Mouse (Mus musculus): ENCODE results near the gene Cntd1. TPM values are rescaled to one million over a fixed set of nuclear protein-coding genes. Genes with fewer than 3 reads are reported as not detected.

The Cntd1 gene
- 0.11 TPM in 1 of 2 replicates, not detected in the other for polyA plus RNA-seq (2012; ENCODE audit: low replicate concordance)

GRCm38 (mm10) chr11:101278223-101279192, at the start of gene Cntd1, which contains the start of gene Coa3:
TSS of gene Cntd1 (plus strand) at chr11:101279012.
TSS of gene Coa3 (minus strand) at chr11:101279114.

DNA sequence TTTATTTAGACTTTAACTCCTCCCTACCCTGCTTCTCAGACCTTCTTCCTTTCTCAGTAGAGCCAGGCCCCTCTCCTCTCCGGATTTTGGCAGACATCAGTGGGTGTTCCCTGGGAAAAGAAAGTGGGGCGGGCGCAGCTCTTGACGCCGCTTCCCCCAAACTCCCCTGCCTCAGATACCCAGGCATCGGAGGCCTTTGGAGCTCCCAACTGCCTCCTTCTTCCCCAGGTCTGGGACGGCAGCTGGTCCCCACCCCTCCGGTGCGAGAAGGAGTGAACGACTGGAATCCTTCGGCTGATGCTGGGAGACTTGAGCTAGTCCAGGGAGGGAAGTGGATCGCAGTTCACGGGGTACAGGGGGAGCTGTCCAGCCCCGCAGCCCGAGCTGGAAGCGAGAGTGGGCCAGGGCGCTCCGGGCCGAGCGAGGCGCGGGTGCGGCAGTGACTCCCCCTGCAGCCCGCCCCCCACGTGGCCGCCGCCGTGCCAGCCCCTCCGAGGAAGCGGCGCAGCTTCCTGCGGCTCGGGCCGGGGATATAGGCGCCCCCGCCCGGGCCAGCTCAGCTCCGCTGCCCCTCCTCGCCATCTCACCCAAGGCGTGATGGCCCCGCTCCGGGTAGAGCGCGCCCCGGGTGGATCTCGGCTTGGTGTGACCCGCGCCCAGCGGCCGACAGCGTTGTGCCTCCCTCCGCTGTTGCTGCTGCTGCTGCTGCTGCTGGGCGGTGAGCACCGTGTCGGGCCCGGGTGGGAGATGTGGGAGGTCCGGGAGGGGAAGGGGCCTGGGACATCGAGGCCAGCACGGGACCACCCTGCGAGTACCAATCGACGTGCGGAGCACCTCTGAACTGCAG, 32.7 kb upstream of the Cntd1 start, which contains the start of gene Ramp2:
Gene Ramp2, plus strand, starts transcription at position 174 of the 847 bp plus-strand sequence.

DNA sequence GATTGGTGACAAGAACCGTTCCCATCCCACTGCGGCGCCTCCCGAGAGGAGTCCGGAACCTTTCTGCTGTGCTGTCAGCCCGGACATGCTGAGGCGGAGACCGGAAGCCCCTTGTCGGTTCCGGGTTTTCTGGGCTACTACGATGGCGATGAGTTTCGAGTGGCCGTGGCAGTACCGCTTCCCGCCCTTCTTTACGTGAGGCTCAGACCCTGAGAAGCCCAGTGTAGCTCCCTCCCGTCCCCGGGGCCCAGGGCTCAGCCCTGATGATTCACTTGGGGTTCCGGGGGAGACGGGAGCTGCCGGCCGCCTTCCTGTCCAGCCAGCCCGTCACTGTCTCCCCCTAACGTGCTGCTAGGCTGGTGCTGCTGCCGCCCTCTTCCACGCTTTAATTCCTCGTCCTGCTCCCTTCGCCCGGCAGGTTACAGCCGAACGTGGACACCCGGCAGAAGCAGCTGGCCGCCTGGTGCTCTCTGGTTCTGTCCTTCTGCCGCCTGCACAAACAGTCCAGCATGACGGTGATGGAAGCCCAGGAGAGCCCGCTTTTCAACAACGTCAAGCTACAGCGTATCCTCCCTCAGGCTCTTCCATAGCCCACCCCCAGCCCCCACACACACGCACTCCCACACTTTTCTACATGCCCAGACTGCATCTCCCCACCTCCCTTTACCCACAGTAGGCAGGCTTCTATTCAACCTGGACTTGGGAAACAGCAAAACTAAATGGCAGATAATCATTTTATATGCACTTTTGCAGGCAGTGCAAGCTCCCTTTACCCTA, 25.0 kb upstream of the Cntd1 start, which contains the start of gene Vps25:
Gene Vps25, plus strand, starts transcription at position 95 of the 777 bp plus-strand sequence.

GRCm38 (mm10) chr11:101259948-101260825, 18.6 kb upstream of the Cntd1 start, which contains the start of gene Wnk4:
TSS of gene Wnk4 (plus strand) at chr11:101260567.

GRCm38 (mm10) chr11:101302004-101302798, 23.4 kb downstream of the Cntd1 start, which contains the start of gene Becn1:
TSS of gene Becn1 (minus strand) at chr11:101302286.

GRCm38 (mm10) chr11:101315665-101316500, 37.1 kb downstream of the Cntd1 start, which contains the start of gene Psme3:
TSS of gene Psme3 (plus strand) at chr11:101316213.

GRCm38 (mm10) chr11:101324763-101325162, 46.0 kb downstream of the Cntd1 start, which contains the start of gene Aoc2:
TSS of gene Aoc2 (plus strand) at chr11:101325063.

DNA sequence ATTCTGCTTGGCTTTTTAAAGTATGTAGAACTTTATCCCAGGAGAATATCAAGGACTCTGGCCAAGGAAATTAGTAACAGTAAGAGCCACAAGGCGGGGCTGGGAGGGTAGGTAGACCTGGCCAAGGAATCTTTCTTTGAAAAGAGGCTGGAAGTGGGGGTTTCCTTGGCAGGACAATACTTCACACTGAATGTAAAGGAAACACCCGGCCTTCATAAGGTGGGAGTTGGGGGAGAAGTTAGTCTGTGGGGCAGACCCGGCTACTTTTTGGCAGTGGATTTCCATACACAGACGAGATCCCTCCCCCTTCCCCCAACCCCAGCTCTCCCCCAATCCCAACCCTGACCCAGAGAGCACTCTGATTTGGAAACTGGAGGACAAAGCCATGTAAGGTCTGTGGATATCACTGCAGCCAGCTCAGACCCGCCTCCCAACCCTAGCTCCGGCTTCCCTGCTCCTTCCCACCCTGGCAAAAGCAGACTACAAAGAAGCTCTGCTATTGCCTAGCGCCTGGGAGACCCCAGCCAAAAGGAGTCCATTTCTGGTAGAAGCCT, 51.6 kb downstream of the Cntd1 start, which contains the start of gene Aoc3:
Gene Aoc3, plus strand, starts transcription at position 235 of the 554 bp plus-strand sequence.

Other genes with a start within 250 kb of the Cntd1 start
- gene Naglu, start 209.0 kb upstream of the Cntd1 start, polyA plus RNA-seq (2012; ENCODE audit: low replicate concordance) = 14.9 and 32.1 TPM in 2 replicates
- 2.1 and 2.3 TPM in 2 replicates for gene Hsd17b1, start 200.6 kb upstream of the Cntd1 start, polyA plus RNA-seq (2012; ENCODE audit: low replicate concordance)
- 20.7 and 25.1 TPM in 2 replicates for gene Coasy, start 196.4 kb upstream of the Cntd1 start, polyA plus RNA-seq (2012; ENCODE audit: low replicate concordance)
- gene Mlx, start 191.7 kb upstream of the Cntd1 start, polyA plus RNA-seq (2012; ENCODE audit: low replicate concordance) = 17.8 and 27.4 TPM in 2 replicates
- 4.1 and 8.0 TPM in 2 replicates for gene Psmc3ip, start 183.6 kb upstream of the Cntd1 start, polyA plus RNA-seq (2012; ENCODE audit: low replicate concordance)
- gene Retreg3, start 159.1 kb upstream of the Cntd1 start, polyA plus RNA-seq (2012; ENCODE audit: low replicate concordance) = 20.0 and 29.0 TPM in 2 replicates
- gene Tubg1, start 159.1 kb upstream of the Cntd1 start, polyA plus RNA-seq (2012; ENCODE audit: low replicate concordance) = 38.0 and 72.6 TPM in 2 replicates
- gene Tubg2, start 123.1 kb upstream of the Cntd1 start, polyA plus RNA-seq (2012; ENCODE audit: low replicate concordance) = 9.0 and 11.8 TPM in 2 replicates
- gene Cntnap1, start 108.5 kb upstream of the Cntd1 start, polyA plus RNA-seq (2012; ENCODE audit: low replicate concordance) = 0.79 and 2.3 TPM in 2 replicates
- gene Plekhh3, start 107.7 kb upstream of the Cntd1 start, polyA plus RNA-seq (2012; ENCODE audit: low replicate concordance) = 4.4 and 26.2 TPM in 2 replicates
- 3.1 and 8.7 TPM in 2 replicates for gene Ccr10, start 103.6 kb upstream of the Cntd1 start, polyA plus RNA-seq (2012; ENCODE audit: low replicate concordance)
- gene Ezh1, start 52.5 kb upstream of the Cntd1 start, polyA plus RNA-seq (2012; ENCODE audit: low replicate concordance) = 7.0 and 17.6 TPM in 2 replicates
- 0.96 and 3.7 TPM in 2 replicates for gene Ramp2, start 33.0 kb upstream of the Cntd1 start, polyA plus RNA-seq (2012; ENCODE audit: low replicate concordance)
- 96.8 and 109 TPM in 2 replicates for gene Vps25, start 25.3 kb upstream of the Cntd1 start, polyA plus RNA-seq (2012; ENCODE audit: low replicate concordance)
- gene Wnk4, start 18.4 kb upstream of the Cntd1 start, polyA plus RNA-seq (2012; ENCODE audit: low replicate concordance) = 0.94 and 2.2 TPM in 2 replicates
- gene Coa3, start 102 bp downstream of the Cntd1 start, polyA plus RNA-seq (2012; ENCODE audit: low replicate concordance) = 3.3 and 26.9 TPM in 2 replicates
- 108 and 173 TPM in 2 replicates for gene Becn1, start 23.3 kb downstream of the Cntd1 start, polyA plus RNA-seq (2012; ENCODE audit: low replicate concordance)
- 39.0 and 47.2 TPM in 2 replicates for gene Psme3, start 37.2 kb downstream of the Cntd1 start, polyA plus RNA-seq (2012; ENCODE audit: low replicate concordance)
- 7.3 and 9.0 TPM in 2 replicates for gene Aoc2, start 46.1 kb downstream of the Cntd1 start, polyA plus RNA-seq (2012; ENCODE audit: low replicate concordance)
- gene Aoc3, start 51.6 kb downstream of the Cntd1 start, polyA plus RNA-seq (2012; ENCODE audit: low replicate concordance) = 0.10 and 0.11 TPM in 2 replicates
- not detected in 2 replicates for gene G6pc, start 88.5 kb downstream of the Cntd1 start, polyA plus RNA-seq (2012; ENCODE audit: low replicate concordance)
- 23.1 and 23.2 TPM in 2 replicates for gene Aarsd1, start 138.6 kb downstream of the Cntd1 start, polyA plus RNA-seq (2012; ENCODE audit: low replicate concordance)
- gene Gm27029, start 145.8 kb downstream of the Cntd1 start, polyA plus RNA-seq (2012; ENCODE audit: low replicate concordance) = 0.30 and 2.2 TPM in 2 replicates
- 9.5 and 10.3 TPM in 2 replicates for gene Rundc1, start 146.1 kb downstream of the Cntd1 start, polyA plus RNA-seq (2012; ENCODE audit: low replicate concordance)
- gene Ptges3l, start 146.3 kb downstream of the Cntd1 start, polyA plus RNA-seq (2012; ENCODE audit: low replicate concordance) = 1.2 and 4.5 TPM in 2 replicates
- gene Rpl27, start 163.3 kb downstream of the Cntd1 start, polyA plus RNA-seq (2012; ENCODE audit: low replicate concordance) = 88.8 and 644 TPM in 2 replicates
- 53.8 and 61.8 TPM in 2 replicates for gene Ifi35, start 169.4 kb downstream of the Cntd1 start, polyA plus RNA-seq (2012; ENCODE audit: low replicate concordance)
- gene Rnd2, start 186.0 kb downstream of the Cntd1 start, polyA plus RNA-seq (2012; ENCODE audit: low replicate concordance) = 0.97 and 1.5 TPM in 2 replicates
- gene Vat1, start 187.2 kb downstream of the Cntd1 start, polyA plus RNA-seq (2012; ENCODE audit: low replicate concordance) = 40.0 and 79.5 TPM in 2 replicates

Data from hematopoietic multipotent progenitor cell, adult 10-12 weeks (in vitro differentiated cells).